Mouse (Mus musculus): ENCODE data around the gene Atxn7l3.

DNA sequence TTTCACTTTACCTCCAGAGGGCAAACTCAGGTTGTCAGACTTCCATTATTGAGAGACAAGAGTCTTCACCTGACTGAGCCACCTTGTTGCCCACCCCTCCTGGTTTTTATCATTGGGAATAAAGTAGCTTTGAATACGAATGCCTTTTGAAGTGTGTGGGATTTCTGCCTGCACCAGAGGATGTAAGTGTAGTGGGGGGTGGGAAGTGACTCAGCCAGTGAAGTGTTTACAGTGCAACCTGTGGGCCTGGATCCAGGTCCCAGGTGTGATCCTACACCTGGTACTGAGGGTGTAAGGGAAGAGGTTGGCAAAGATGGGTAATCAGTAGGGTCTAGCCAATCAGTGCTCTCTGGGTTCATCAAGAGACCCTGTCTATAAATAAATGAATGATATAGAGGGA lies 27.1 kb upstream of the Atxn7l3 start:
- TF ChIP-seq POLR2A (IDR thresholded peaks at IDR 0.05; ENCODE audit: insufficient read depth, low read depth, low read length), result no peak
- TF ChIP-seq CTCF (IDR thresholded peaks at IDR 0.05), result no peak

All from heart, adult 2 months (tissue).